Comparison of ENCODE assay signal across 21 mouse cellular contexts in the genomic region with DNA sequence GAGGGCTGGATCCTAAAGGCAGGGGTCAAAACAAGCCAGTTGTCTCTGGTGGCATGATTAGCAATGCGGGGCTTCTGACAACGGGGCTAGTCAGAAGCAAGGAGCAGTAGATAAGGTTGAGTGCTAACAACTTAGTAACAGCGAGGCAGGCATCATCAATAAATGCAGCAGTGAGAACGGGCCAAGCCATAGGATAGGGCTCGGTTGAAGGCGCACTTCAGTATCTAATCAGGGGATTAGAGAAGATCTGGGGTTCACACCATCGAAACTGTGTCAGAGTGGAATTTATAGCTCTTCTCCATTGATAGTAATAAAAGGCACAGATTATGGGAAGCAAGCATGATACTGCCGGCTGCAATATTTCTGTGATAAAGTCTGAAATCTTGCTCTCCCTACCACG.
DNase-seq lines count a peak whose midpoint lies in the region; ATAC-seq lines count a peak whose summit lies in the region.
"Had no signal": no experiment of that assay in that cellular context is flagged by ENCODE, and none has a peak within 500 bp of the region (broad histone marks: within the 10 kb centered on the region; RNA-seq: fewer than 3 reads in every experiment).

No protein-coding gene starts in this region.

- H3K27me3 ChIP-seq in embryonic facial prominence, embryonic 12.5 days: no peaks in the 10 kb centered on the region
- H3K27me3 ChIP-seq in embryonic facial prominence, embryonic 10.5 days (replicated peaks; ENCODE audit: low read depth, poor library complexity, severe bottlenecking): no peaks in the 10 kb centered on the region
- no peaks in the 10 kb centered on the region for H3K27me3 ChIP-seq in heart, embryonic 13.5 days (replicated peaks)
- no peaks in the 10 kb centered on the region for H3K27me3 ChIP-seq in embryonic facial prominence, embryonic 13.5 days
- no peaks in the 10 kb centered on the region for H3K27me3 ChIP-seq in intestine, embryonic 15.5 days (replicated peaks)

- H3K4me3 ChIP-seq in embryonic facial prominence, embryonic 12.5 days: no peak overlapping the region
- no peak overlapping the region for H3K4me3 ChIP-seq in embryonic facial prominence, embryonic 10.5 days
- no peak overlapping the region for H3K4me3 ChIP-seq in heart, embryonic 13.5 days
- H3K4me3 ChIP-seq in embryonic facial prominence, embryonic 13.5 days: no peak overlapping the region
- no peak overlapping the region for H3K4me3 ChIP-seq in intestine, embryonic 15.5 days (replicated peaks)
- H3K4me3 ChIP-seq: erythroblast, embryonic 14.5 days; hindbrain, embryonic 10.5 days had no signal

- WGBS in embryonic facial prominence, embryonic 12.5 days: 58% methylated on average over 9 of the region's 9 CpGs
- WGBS in embryonic facial prominence, embryonic 10.5 days: 74% methylated on average over 9 of the region's 9 CpGs
- WGBS in heart, embryonic 13.5 days: 19% methylated on average over 9 of the region's 9 CpGs
- WGBS in embryonic facial prominence, embryonic 13.5 days: 62% methylated on average over 9 of the region's 9 CpGs
- WGBS in intestine, embryonic 15.5 days: 50% methylated on average over 9 of the region's 9 CpGs

- no peaks in the 10 kb centered on the region for H3K9me3 ChIP-seq in embryonic facial prominence, embryonic 12.5 days
- 0 out of 2 replicates have a peak, but pooled peaks cover 2% of the 10 kb centered on the region for H3K9me3 ChIP-seq in embryonic facial prominence, embryonic 10.5 days
- H3K9me3 ChIP-seq in heart, embryonic 13.5 days: no peaks in the 10 kb centered on the region; the same call in 1 of the 2 replicates
- no peaks in the 10 kb centered on the region for H3K9me3 ChIP-seq in embryonic facial prominence, embryonic 13.5 days
- no peaks in the 10 kb centered on the region for H3K9me3 ChIP-seq in intestine, embryonic 15.5 days
- H3K9me3 ChIP-seq: hindbrain, embryonic 10.5 days had no signal

- H3K27ac ChIP-seq in embryonic facial prominence, embryonic 12.5 days: peak overlapping the region; percentile 58; the same call in 1 of the 2 replicates
- no peak overlapping the region for H3K27ac ChIP-seq in embryonic facial prominence, embryonic 10.5 days (replicated peaks)
- no peak overlapping the region for H3K27ac ChIP-seq in heart, embryonic 13.5 days (replicated peaks)
- H3K27ac ChIP-seq in embryonic facial prominence, embryonic 13.5 days: peak overlapping the region; percentile 69
- H3K27ac ChIP-seq in intestine, embryonic 15.5 days: no peak overlapping the region
- H3K27ac ChIP-seq: hindbrain, embryonic 10.5 days; hindbrain, embryonic 14.5 days had no signal

- no peak for DNase-seq in embryonic facial prominence, embryonic 10.5 days (ENCODE audit: low spot score)
- no peak for DNase-seq in heart, adult 11 months
- no peak for DNase-seq in embryo, embryonic 10 days (ENCODE audit: low spot score)
- DNase-seq: adrenal gland, postnatal 10 days; B cell, adult 2 months; cerebellum, adult 11 months; cerebellum, adult 9-10 months; cerebellum, postnatal 25 days; gastrocnemius, postnatal 10 days; heart, postnatal 10 days; kidney, adult 18-20 months had no signal

- no peak overlapping the region for H3K9ac ChIP-seq in embryonic facial prominence, embryonic 12.5 days
- no peak overlapping the region for H3K9ac ChIP-seq in heart, embryonic 13.5 days
- no peak overlapping the region for H3K9ac ChIP-seq in embryonic facial prominence, embryonic 13.5 days
- no peak overlapping the region for H3K9ac ChIP-seq in intestine, embryonic 15.5 days
- H3K9ac ChIP-seq: hindbrain, embryonic 14.5 days had no signal

- ATAC-seq in embryonic facial prominence, embryonic 12.5 days (ENCODE audit: insufficient number of reproducible peaks, insufficient read depth, low FRiP score, low TSS enrichment): no peak
- no peak for ATAC-seq in heart, embryonic 13.5 days (ENCODE audit: extremely low read depth, insufficient number of reproducible peaks, low FRiP score, low TSS enrichment)
- ATAC-seq in embryonic facial prominence, embryonic 13.5 days (ENCODE audit: insufficient number of reproducible peaks, insufficient read depth, low FRiP score, low TSS enrichment, low read depth): no peak
- peak; percentile 76 for ATAC-seq in intestine, embryonic 15.5 days
- ATAC-seq: CD4-positive, CD25-positive, alpha-beta regulatory T cell, adult 4 months; forebrain, embryonic 16.5 days had no signal

- H3K36me3 ChIP-seq in embryonic facial prominence, embryonic 12.5 days: no peaks in the 10 kb centered on the region
- H3K36me3 ChIP-seq in embryonic facial prominence, embryonic 10.5 days (replicated peaks): no peaks in the 10 kb centered on the region
- H3K36me3 ChIP-seq in heart, embryonic 13.5 days: no peaks in the 10 kb centered on the region
- no peaks in the 10 kb centered on the region for H3K36me3 ChIP-seq in embryonic facial prominence, embryonic 13.5 days
- no peaks in the 10 kb centered on the region for H3K36me3 ChIP-seq in intestine, embryonic 15.5 days
- H3K36me3 ChIP-seq: G1E; hindbrain, embryonic 10.5 days had no signal

- 0 out of 2 replicates have a peak, but pooled peaks cover 3% of the 10 kb centered on the region for H3K4me1 ChIP-seq in embryonic facial prominence, embryonic 12.5 days
- peaks cover 11% of the 10 kb centered on the region; the same call in 1 of the 2 replicates for H3K4me1 ChIP-seq in embryonic facial prominence, embryonic 10.5 days
- peaks cover 16% of the 10 kb centered on the region for H3K4me1 ChIP-seq in heart, embryonic 13.5 days
- H3K4me1 ChIP-seq in embryonic facial prominence, embryonic 13.5 days: peaks cover 22% of the 10 kb centered on the region
- no peaks in the 10 kb centered on the region for H3K4me1 ChIP-seq in intestine, embryonic 15.5 days (replicated peaks)
- H3K4me1 ChIP-seq: hindbrain, embryonic 10.5 days had no signal

- H3K4me2 ChIP-seq in embryonic facial prominence, embryonic 12.5 days (replicated peaks): no peak overlapping the region
- H3K4me2 ChIP-seq in heart, embryonic 13.5 days: peak overlapping the region; percentile 49
- H3K4me2 ChIP-seq in embryonic facial prominence, embryonic 13.5 days: peak overlapping the region; percentile 21
- H3K4me2 ChIP-seq in intestine, embryonic 15.5 days (replicated peaks): no peak overlapping the region
- H3K4me2 ChIP-seq: hindbrain, embryonic 14.5 days had no signal

Comparison
In these comparisons a context has a peak if more than half of its experiments do, and no peak if none do; other contexts are left out.
1. H3K27ac ChIP-seq: peak in embryonic facial prominence, embryonic 12.5 days (single experiment) and embryonic facial prominence, embryonic 13.5 days (single experiment); none in embryonic facial prominence, embryonic 10.5 days (single experiment), heart, embryonic 13.5 days (single experiment) and intestine, embryonic 15.5 days (single experiment).
2. H3K4me2 ChIP-seq: peak in heart, embryonic 13.5 days (single experiment) and embryonic facial prominence, embryonic 13.5 days (single experiment); none in embryonic facial prominence, embryonic 12.5 days (single experiment) and intestine, embryonic 15.5 days (single experiment).